Mouse (Mus musculus): ENCODE measurements at regions not wholly inside any gene's neighbourhood (a gene's known extent, or its start where the extent isn't known, plus 50 kb on each side); places are given as distances from the start of the nearest gene placed in this dataset.

- no peak for DNase-seq
These were observed 57.7 kb downstream of the Rpl14 start for GRCm38 (mm10) chr9:120628794-120629560.

- no peak for DNase-seq
These were observed 58.4 kb downstream of the Rpl14 start for GRCm38 (mm10) chr9:120629609-120630008.

- no peak for DNase-seq
These were observed 61.6 kb downstream of the Rpl14 start for GRCm38 (mm10) chr9:120632821-120633220.

GRCm38 (mm10) chr9:120642656-120643055 is 71.4 kb downstream of the Rpl14 start:
- no peak for DNase-seq

- DNase-seq, result no peak
These were observed 72.1 kb downstream of the Rpl14 start for GRCm38 (mm10) chr9:120643371-120643770.

- DNase-seq, result no peak
These were observed 74.5 kb downstream of the Rpl14 start for GRCm38 (mm10) chr9:120645776-120646175.

GRCm38 (mm10) chr9:120646806-120647667 is 75.8 kb downstream of the Rpl14 start:
- no peak for DNase-seq

GRCm38 (mm10) chr9:120647668-120647955 is 76.4 kb downstream of the Rpl14 start:
- no peak for DNase-seq

GRCm38 (mm10) chr9:120652733-120653132 is 81.5 kb downstream of the Rpl14 start:
- DNase-seq, result no peak

GRCm38 (mm10) chr9:120653170-120653569 is 81.9 kb downstream of the Rpl14 start:
- DNase-seq, result no peak

GRCm38 (mm10) chr9:120654736-120655135 is 83.5 kb downstream of the Rpl14 start:
- DNase-seq, result no peak

GRCm38 (mm10) chr9:120656976-120657375 is 85.7 kb downstream of the Rpl14 start:
- peak; percentile 45 to 53 for DNase-seq

- no peak for DNase-seq
These were observed 86.5 kb downstream of the Rpl14 start for GRCm38 (mm10) chr9:120657786-120658185.

GRCm38 (mm10) chr9:120658576-120658975 is 87.3 kb downstream of the Rpl14 start:
- DNase-seq, result no peak

- DNase-seq, result no peak
These were observed 90.0 kb downstream of the Rpl14 start for GRCm38 (mm10) chr9:120661226-120661625.

GRCm38 (mm10) chr9:120661641-120662227 is 90.5 kb downstream of the Rpl14 start:
- DNase-seq, result no peak

GRCm38 (mm10) chr9:120663181-120663580 is 91.9 kb downstream of the Rpl14 start:
- DNase-seq, result no peak

GRCm38 (mm10) chr9:120664086-120664485 is 92.8 kb downstream of the Rpl14 start:
- no peak for DNase-seq

GRCm38 (mm10) chr9:120672452-120672851 is 101.2 kb downstream of the Rpl14 start:
- DNase-seq, result no peak

- peak; percentile 26 to 50 for DNase-seq
These were observed 103.6 kb downstream of the Rpl14 start for GRCm38 (mm10) chr9:120674855-120675254.

GRCm38 (mm10) chr9:120675371-120676150 is 104.3 kb downstream of the Rpl14 start:
- peak; percentile 15 to 19 for DNase-seq

GRCm38 (mm10) chr9:120676301-120676700 is 105.1 kb downstream of the Rpl14 start:
- no peak for DNase-seq

- no peak for DNase-seq
These were observed 105.5 kb downstream of the Rpl14 start for GRCm38 (mm10) chr9:120676771-120677170.
